Mouse (Mus musculus) midbrain, embryonic 11.5 days (tissue): ENCODE measurements at regions not wholly inside any gene's neighbourhood (a gene's known extent, or its start where the extent isn't known, plus 50 kb on each side); places are given as distances from the start of the nearest gene placed in this dataset.
A peak's percentile ranks its signal among the peaks of the same experiment; 100 is the strongest.

ENCODE experiments used
- ATAC-seq: fragments of 200-750 bp; cut with Nextera tagmentation; 2 replicates; pipeline ENCODE4 v1.8.0; 2017; ENCODE audit warnings: moderate TSS enrichment, moderate library complexity; ENCODE audit not compliant: low FRiP score
- DNase-seq: peaks from one replicate; pipeline ENCODE4 v3.0.0; 2015; ENCODE audit warnings: low spot score; ENCODE audit errors: missing footprints
- H3K27ac ChIP-seq: fragments of 300-500 bp; sonication (generic); 2 replicates; pipeline ENCODE4 v1.5.1; 2014; ENCODE audit warnings: low read depth, low read length
- H3K27me3 ChIP-seq: fragments of 300-500 bp; sonication (generic); 2 replicates; pipeline ENCODE4 v1.6.1; 2014; ENCODE audit warnings: mild to moderate bottlenecking, low read length, moderate library complexity, mixed read lengths; ENCODE audit not compliant: control insufficient read depth, insufficient read depth
- H3K36me3 ChIP-seq: fragments of 300-500 bp; sonication (generic); 2 replicates; pipeline ENCODE4 v1.6.1; 2014; ENCODE audit warnings: mild to moderate bottlenecking, low read length, moderate library complexity, mixed read lengths; ENCODE audit not compliant: control insufficient read depth, insufficient read depth
- H3K4me1 ChIP-seq: fragments of 300-500 bp; sonication (generic); 2 replicates; pipeline ENCODE4 v1.6.1; 2014; ENCODE audit warnings: low read length; ENCODE audit not compliant: control insufficient read depth, insufficient read depth
- H3K4me2 ChIP-seq: fragments of 300-500 bp; sonication (generic); 2 replicates; pipeline ENCODE4 v1.6.1; 2014; ENCODE audit warnings: mild to moderate bottlenecking, moderate library complexity
- H3K4me3 ChIP-seq: fragments of 300-500 bp; sonication (generic); 2 replicates; pipeline ENCODE4 v1.5.1; 2014; ENCODE audit warnings: low read depth, low read length
- H3K9ac ChIP-seq: fragments of 300-500 bp; sonication (generic); 2 replicates; pipeline ENCODE4 v1.6.1; 2014; ENCODE audit warnings: low read length
- H3K9me3 ChIP-seq: fragments of 300-500 bp; sonication (generic); 2 replicates; pipeline ENCODE4 v1.6.1; 2016; ENCODE audit warnings: low read length; ENCODE audit not compliant: control insufficient read depth
- WGBS: fragments of 180-500 bp; shearing (Covaris S2); extraction: QIAGEN DNeasy Blood & Tissue Kit; methylation state at CpG from one replicate; pipeline ENCODE4 v1.1.7; 2014; 5-methylcytosine and 5-hydroxymethylcytosine counted together

DNA sequence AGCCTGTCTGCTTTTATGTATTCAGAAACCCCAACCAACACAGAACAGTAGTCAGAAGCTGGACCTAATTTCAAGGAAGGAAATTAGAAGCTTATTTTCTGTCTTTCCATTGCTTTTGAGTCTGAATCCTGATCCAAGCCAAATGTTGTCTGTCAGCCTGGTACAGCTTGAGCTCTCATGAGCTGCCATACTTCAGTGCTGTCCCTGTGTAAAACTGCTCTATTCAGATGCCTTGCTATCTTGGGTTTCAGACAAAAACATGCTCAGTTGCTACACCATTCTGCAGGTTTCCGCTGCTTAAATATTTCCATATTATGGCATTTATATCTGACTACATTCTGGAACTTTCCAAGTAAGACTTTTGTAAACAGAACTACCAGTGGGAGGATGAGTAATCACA, 1403.2 kb downstream of the Epha7 start:
- H3K4me1 ChIP-seq = no peaks in the 10 kb centered on the region
- no peak overlapping the region for H3K27ac ChIP-seq
- WGBS = 89% methylated on average over 1 of the region's 1 CpGs
- H3K9ac ChIP-seq = no peak overlapping the region
- no peaks in the 10 kb centered on the region for H3K9me3 ChIP-seq
- no peak overlapping the region for H3K4me3 ChIP-seq
- ATAC-seq (no peak), DNase-seq (peak; percentile 33)
- no peaks in the 10 kb centered on the region for H3K27me3 ChIP-seq
- H3K4me2 ChIP-seq = no peak overlapping the region
- no peaks in the 10 kb centered on the region for H3K36me3 ChIP-seq

DNA sequence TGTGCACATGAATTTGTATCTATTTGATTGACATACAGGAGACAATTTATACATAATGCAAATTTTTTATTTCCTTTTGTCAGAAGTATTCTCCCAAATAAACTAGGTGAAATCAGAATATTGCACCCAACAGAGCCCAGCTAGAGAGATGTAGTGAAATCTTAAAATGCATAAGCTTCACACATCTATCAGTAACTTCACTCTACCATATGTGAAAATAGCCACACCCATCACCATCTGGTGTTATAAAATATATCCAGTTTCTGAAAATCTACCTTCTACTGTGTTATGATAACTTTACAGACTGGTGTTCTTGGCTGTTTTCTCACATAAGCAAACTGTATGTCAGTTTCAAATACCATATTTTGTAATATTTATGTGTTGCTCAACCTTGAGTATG, 1414.2 kb downstream of the Epha7 start:
- Histone ChIP-seq H3K9ac (no peak overlapping the region), H3K27me3 (no peaks in the 10 kb centered on the region), H3K4me2 (no peak overlapping the region), H3K27ac (no peak overlapping the region), H3K4me1 (no peaks in the 10 kb centered on the region), H3K9me3 (no peaks in the 10 kb centered on the region), H3K4me3 (no peak overlapping the region), H3K36me3 (no peaks in the 10 kb centered on the region)
- ATAC-seq (no peak), DNase-seq (no peak)

DNA sequence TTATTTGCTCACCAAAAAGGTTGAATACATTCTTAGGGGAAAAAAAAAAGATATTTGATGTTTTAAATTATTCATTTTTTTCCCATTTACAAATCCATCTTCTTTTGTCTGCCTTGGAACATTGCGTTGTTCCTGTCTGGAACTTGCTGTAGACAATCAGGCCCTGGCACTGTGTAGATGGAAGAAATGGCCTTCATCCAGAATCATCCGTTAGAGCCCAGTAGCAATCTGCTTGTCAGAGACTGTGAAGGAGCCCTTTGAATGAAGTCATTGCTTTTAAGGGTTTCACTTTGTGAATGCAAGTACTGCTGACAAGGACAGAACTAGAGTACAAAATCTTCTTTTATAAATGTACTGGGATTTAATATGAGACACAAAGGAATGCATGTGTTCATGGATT, 1449.2 kb downstream of the Epha7 start:
- no peak overlapping the region for H3K4me2 ChIP-seq
- no peaks in the 10 kb centered on the region for H3K36me3 ChIP-seq
- no peak for ATAC-seq
- DNase-seq = no peak
- H3K27me3 ChIP-seq = no peaks in the 10 kb centered on the region
- no peak overlapping the region for H3K27ac ChIP-seq
- H3K9ac ChIP-seq = no peak overlapping the region
- no peaks in the 10 kb centered on the region for H3K9me3 ChIP-seq
- no peak overlapping the region for H3K4me3 ChIP-seq
- 90% methylated on average over 2 of the region's 2 CpGs for WGBS
- no peaks in the 10 kb centered on the region for H3K4me1 ChIP-seq

DNA sequence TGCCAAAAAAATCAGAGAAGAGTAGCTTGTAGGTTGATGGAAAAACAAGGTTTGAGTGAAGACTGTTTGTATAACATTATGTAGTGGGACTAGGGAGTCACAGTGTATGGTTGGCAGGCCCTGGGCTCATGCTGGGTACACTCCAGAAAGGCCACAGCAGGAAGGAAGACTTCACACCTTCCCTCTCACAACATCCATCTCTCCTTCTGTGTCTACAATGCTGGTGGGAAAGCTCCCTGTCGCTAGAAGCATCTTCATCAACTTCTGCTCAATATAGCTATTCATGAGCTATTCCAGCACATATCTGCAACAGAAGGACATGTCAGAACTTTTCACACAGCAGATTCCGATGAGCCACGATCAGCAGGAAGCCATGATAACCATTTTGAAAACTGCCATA, 1455.1 kb downstream of the Epha7 start:
- no peak overlapping the region for H3K27ac ChIP-seq
- no peaks in the 10 kb centered on the region for H3K27me3 ChIP-seq
- no peak overlapping the region for H3K9ac ChIP-seq
- H3K4me1 ChIP-seq = no peaks in the 10 kb centered on the region
- ATAC-seq (no peak), DNase-seq (no peak)
- 85% methylated on average over 3 of the region's 3 CpGs for WGBS
- no peaks in the 10 kb centered on the region for H3K9me3 ChIP-seq
- H3K4me3 ChIP-seq = no peak overlapping the region
- H3K36me3 ChIP-seq = no peaks in the 10 kb centered on the region
- no peak overlapping the region for H3K4me2 ChIP-seq

DNA sequence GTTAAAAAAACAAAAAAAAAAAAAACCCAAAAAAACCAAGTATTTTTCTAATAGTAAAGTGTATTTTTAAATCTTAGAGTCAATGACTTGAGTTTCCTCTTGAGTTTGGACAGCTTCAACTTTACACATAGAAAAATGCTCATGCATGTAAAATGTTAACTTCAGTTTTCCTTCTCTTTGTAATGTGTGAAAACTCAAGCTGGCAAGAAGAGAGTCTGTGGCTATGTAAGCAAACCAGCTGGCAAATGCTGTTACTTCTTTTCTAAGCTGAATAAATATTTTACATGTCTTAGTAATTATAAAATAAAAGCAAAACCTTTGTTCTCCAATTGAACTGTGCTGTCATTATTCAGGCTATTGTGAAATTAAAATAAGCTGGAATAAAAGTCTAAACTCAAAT, 1457.1 kb downstream of the Epha7 start:
- Histone ChIP-seq H3K9ac (no peak overlapping the region), H3K4me3 (no peak overlapping the region), H3K4me2 (no peak overlapping the region), H3K27me3 (no peaks in the 10 kb centered on the region), H3K27ac (no peak overlapping the region), H3K36me3 (no peaks in the 10 kb centered on the region), H3K4me1 (no peaks in the 10 kb centered on the region), H3K9me3 (no peaks in the 10 kb centered on the region)
- no peak for ATAC-seq
- DNase-seq = no peak

DNA sequence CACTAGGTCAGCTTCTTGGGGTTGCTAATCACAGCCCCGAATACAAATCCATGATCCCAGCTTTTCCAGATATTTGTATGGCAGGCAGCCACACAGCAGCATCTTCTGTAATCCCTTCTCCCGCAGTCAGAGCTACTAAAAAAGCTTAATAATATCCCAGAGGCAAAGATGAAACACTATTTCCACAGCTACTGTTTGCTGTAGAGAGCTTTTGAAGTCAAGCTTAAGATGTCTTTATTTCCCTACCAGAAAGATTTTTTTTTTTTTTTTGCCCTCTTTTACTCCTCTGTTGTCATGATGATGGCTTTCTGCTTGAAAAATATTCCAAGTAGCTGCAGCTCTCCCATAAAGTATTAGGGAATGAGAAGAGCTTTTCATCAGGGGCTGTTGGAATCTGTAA, 1499.5 kb downstream of the Epha7 start:
- H3K36me3 ChIP-seq = no peaks in the 10 kb centered on the region
- H3K9me3 ChIP-seq = no peaks in the 10 kb centered on the region
- peak overlapping the region; percentile 22; the same call in 1 of the 2 replicates for H3K4me2 ChIP-seq
- no peak overlapping the region for H3K9ac ChIP-seq
- peaks cover 10% of the 10 kb centered on the region for H3K4me1 ChIP-seq
- ATAC-seq = peak; percentile 66
- 22% methylated on average over 2 of the region's 2 CpGs for WGBS
- no peak overlapping the region for H3K27ac ChIP-seq
- H3K27me3 ChIP-seq = no peaks in the 10 kb centered on the region
- H3K4me3 ChIP-seq = no peak overlapping the region
- peak; percentile 86 for DNase-seq

DNA sequence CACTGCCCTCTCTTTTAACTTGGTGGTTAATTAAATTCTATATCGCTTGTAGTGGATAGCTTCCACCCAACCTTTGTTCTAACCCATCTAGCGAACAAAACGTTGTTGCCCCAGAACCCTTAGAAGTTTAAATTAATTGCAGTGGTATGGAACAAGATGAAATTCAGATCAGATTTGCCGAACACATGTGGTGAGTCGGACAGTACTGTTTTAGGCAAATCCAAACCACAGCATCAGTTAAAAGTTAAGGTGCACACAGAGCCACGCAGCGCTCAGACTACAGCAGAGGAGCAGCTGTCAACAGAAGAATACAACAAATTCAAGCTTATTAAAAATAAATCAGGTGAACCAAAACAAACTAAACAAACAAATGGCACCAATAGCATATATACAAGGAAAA, 1500.0 kb downstream of the Epha7 start:
- peak; percentile 85 for DNase-seq
- ATAC-seq = peak; percentile 28; the same call in 1 of the 2 replicates
- H3K4me3 ChIP-seq = no peak overlapping the region
- WGBS = 48% methylated on average over 7 of the region's 7 CpGs
- no peaks in the 10 kb centered on the region for H3K27me3 ChIP-seq
- H3K4me2 ChIP-seq = peak overlapping the region; percentile 22
- no peaks in the 10 kb centered on the region for H3K36me3 ChIP-seq
- H3K9ac ChIP-seq = no peak overlapping the region
- H3K9me3 ChIP-seq = no peaks in the 10 kb centered on the region
- H3K27ac ChIP-seq = no peak overlapping the region
- H3K4me1 ChIP-seq = peaks cover 10% of the 10 kb centered on the region

DNA sequence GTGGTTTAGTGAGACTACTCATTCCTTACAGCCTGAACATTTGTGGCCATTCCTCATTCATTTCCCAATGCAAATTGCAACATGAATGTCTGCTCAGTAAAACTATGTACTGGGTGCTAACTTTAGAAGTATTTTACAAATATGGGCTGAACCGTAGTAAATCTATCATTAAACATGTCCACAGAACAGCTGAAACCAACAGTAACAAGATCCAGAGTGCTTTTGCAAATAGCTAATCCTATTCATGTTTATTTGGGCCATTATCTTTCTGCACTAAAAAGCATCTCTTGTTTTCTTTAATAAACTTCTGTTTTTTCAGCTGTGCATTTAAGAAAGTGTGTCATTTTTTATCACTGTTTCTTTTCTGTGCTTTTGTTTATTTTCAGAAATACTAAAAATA, 1502.4 kb downstream of the Epha7 start:
- Histone ChIP-seq H3K27me3 (no peaks in the 10 kb centered on the region), H3K4me2 (no peak overlapping the region), H3K9me3 (no peaks in the 10 kb centered on the region), H3K4me1 (peaks cover 10% of the 10 kb centered on the region), H3K9ac (no peak overlapping the region), H3K36me3 (no peaks in the 10 kb centered on the region), H3K4me3 (no peak overlapping the region), H3K27ac (no peak overlapping the region)
- WGBS = 87% methylated on average over 1 of the region's 1 CpGs
- no peak for ATAC-seq
- DNase-seq = no peak

DNA sequence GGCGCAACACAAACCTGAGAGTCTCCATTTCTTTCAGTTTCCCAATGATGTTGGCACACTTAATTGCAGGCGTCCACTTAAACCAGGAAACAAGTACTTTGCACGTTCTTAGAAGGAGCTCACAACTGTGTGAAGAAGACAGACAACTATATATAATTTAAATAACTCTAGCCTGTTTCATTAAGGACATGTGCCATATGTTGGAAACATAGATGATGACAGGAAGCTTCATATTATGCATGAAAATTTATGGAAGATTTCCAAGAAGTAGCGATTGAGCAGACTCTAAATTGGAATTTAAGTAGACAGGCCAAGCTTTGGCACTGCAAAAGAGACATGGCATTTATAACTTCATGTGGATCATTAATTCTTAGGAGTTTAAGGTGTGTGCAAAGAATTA, 1504.1 kb downstream of the Epha7 start:
- H3K4me2 ChIP-seq = no peak overlapping the region

DNA sequence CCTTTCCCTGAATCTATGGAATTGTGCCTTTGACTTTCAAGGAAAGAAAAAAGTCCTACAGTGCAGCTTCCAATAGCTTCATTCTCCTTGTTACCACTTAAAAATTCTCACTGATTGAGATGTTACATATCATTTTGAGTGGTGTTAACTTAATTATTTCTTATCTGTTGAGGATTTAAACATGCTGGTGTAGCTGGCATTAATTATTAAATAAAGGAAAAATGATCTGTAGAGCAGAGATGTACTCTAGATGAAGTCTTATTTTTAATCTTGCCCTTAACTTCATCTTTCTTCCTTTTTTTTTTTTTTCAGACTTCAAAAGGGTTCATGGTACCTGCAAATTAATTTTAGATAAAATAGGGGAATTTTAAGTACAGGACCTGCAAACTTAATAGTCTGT, 1507.1 kb downstream of the Epha7 start:
- H3K4me1 ChIP-seq = no peaks in the 10 kb centered on the region
- no peaks in the 10 kb centered on the region for H3K27me3 ChIP-seq
- no peak overlapping the region for H3K27ac ChIP-seq
- no peak overlapping the region for H3K4me2 ChIP-seq
- H3K4me3 ChIP-seq = no peak overlapping the region
- no peaks in the 10 kb centered on the region for H3K36me3 ChIP-seq
- H3K9me3 ChIP-seq = no peaks in the 10 kb centered on the region
- ATAC-seq (no peak), DNase-seq (no peak)
- H3K9ac ChIP-seq = no peak overlapping the region

More for the DNA sequence above, 1504.1 kb downstream of the Epha7 start:
- Histone ChIP-seq H3K27ac (no peak overlapping the region), H3K4me3 (no peak overlapping the region), H3K4me1 (peaks cover 10% of the 10 kb centered on the region), H3K9ac (no peak overlapping the region), H3K27me3 (no peaks in the 10 kb centered on the region), H3K9me3 (no peaks in the 10 kb centered on the region), H3K36me3 (no peaks in the 10 kb centered on the region)
- WGBS = 89% methylated on average over 4 of the region's 4 CpGs
- DNase-seq (no peak), ATAC-seq (no peak)
